Comparison of ENCODE assay signal across 17 mouse cellular contexts in the genomic region with DNA sequence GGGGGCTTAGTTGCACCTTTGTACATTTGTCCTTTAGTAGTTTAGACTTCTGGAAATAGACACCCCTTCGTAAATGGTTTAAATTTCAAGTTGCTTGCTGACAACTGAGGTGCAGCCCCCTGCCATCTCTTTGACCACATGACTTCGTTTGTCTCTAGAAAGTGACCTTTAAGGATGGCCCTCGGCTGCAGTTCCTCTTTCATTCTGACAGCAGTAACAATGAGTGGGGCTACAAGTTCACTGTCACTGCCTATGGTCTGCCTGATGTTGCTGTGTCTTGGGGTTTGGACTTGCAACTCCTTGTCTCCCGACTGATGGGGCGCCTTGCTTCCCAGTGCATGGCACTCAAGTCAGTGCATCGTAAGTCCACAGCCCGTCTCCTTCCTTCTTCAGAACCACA.
"Had no signal": no experiment of that assay in that cellular context is flagged by ENCODE, and none has a peak within 500 bp of the region (broad histone marks: within the 10 kb centered on the region; RNA-seq: fewer than 3 reads in every experiment).

No protein-coding gene starts in this region.

- DNase-seq: retina, postnatal 1 day; right cerebral cortex, adult 18-20 months; right cerebral cortex, postnatal 14 days; right cerebral cortex, postnatal 25 days; right cerebral cortex, postnatal 4 days; spleen, adult 18-20 months; thymus, adult 18-20 months; thymus, adult 2 months; thymus, postnatal 14 days; thymus, postnatal 25 days; thymus, postnatal 36 days; thymus, postnatal 4 days had no signal

- H3K27me3 ChIP-seq: neural tube, embryonic 12.5 days; neural tube, embryonic 13.5 days; neural tube, embryonic 15.5 days; stomach, embryonic 15.5 days had no signal

- H3K9ac ChIP-seq: neural tube, embryonic 12.5 days; neural tube, embryonic 13.5 days; neural tube, embryonic 15.5 days; stomach, embryonic 15.5 days had no signal

- H3K9me3 ChIP-seq: neural tube, embryonic 12.5 days; neural tube, embryonic 13.5 days; neural tube, embryonic 15.5 days; stomach, embryonic 15.5 days had no signal

- H3K4me2 ChIP-seq: neural tube, embryonic 12.5 days; neural tube, embryonic 13.5 days; neural tube, embryonic 15.5 days; stomach, embryonic 15.5 days had no signal

- H3K4me3 ChIP-seq: neural tube, embryonic 12.5 days; neural tube, embryonic 13.5 days; neural tube, embryonic 15.5 days; stomach, embryonic 15.5 days had no signal

- H3K27ac ChIP-seq: neural tube, embryonic 12.5 days; neural tube, embryonic 13.5 days; neural tube, embryonic 15.5 days; stomach, embryonic 15.5 days; stomach, postnatal 0 days had no signal

- H3K4me1 ChIP-seq: neural tube, embryonic 12.5 days; neural tube, embryonic 13.5 days; neural tube, embryonic 15.5 days; stomach, embryonic 15.5 days had no signal
